Mouse (Mus musculus) telencephalon, adult 2 months (tissue): Measurements from ENCODE around the gene Slc18b1.
"Not testable (repeated sequence)": the region's sequence is repeated elsewhere in the genome, so short reads cannot be mapped to it uniquely, and the experiment has no call there.

Experiments
- DNase-seq: peaks from one replicate; pipeline ENCODE4 v3.0.0-alpha.2; 2011; ENCODE audit warnings: low read depth, low spot score

Slc18b1 gene

GRCm38 (mm10) chr10:23796551-23797503, at the start of gene Slc18b1:
Slc18b1 (plus strand) TSS chr10:23796986.
- DNase-seq = peak; percentile 26

- DNase-seq = no peak
These were observed 42.6 kb upstream of the Slc18b1 start for GRCm38 (mm10) chr10:23754166-23754565.

GRCm38 (mm10) chr10:23777288-23777945, 19.4 kb upstream of the Slc18b1 start:
- no peak for DNase-seq

- no peak for DNase-seq
These were observed 16.1 kb upstream of the Slc18b1 start for GRCm38 (mm10) chr10:23780539-23781275.

- DNase-seq = no peak
These were observed 14.7 kb upstream of the Slc18b1 start for GRCm38 (mm10) chr10:23781760-23782735.

- no peak for DNase-seq
These were observed 13.8 kb upstream of the Slc18b1 start for GRCm38 (mm10) chr10:23782855-23783492.

GRCm38 (mm10) chr10:23783493-23783884, 13.3 kb upstream of the Slc18b1 start:
- DNase-seq = no peak

GRCm38 (mm10) chr10:23784121-23784520, 12.7 kb upstream of the Slc18b1 start:
- no peak for DNase-seq

- DNase-seq = not testable (repeated sequence)
These were observed 11.2 kb upstream of the Slc18b1 start for GRCm38 (mm10) chr10:23785599-23785998.

GRCm38 (mm10) chr10:23786040-23786439, 10.7 kb upstream of the Slc18b1 start:
- DNase-seq = no peak

- not testable (repeated sequence) for DNase-seq
These were observed 10.2 kb upstream of the Slc18b1 start for GRCm38 (mm10) chr10:23786631-23787038.

- peak; percentile 98 for DNase-seq
These were observed 9.5 kb upstream of the Slc18b1 start, which contains the start of gene Rps12 for GRCm38 (mm10) chr10:23787062-23787821. Rps12 (minus strand) TSS chr10:23787275.

- DNase-seq = no peak
These were observed 8.7 kb upstream of the Slc18b1 start for GRCm38 (mm10) chr10:23788056-23788600.

- DNase-seq = no peak
These were observed 790 bp upstream of the Slc18b1 start for GRCm38 (mm10) chr10:23795871-23796520.

- no peak for DNase-seq
These were observed 820 bp downstream of the Slc18b1 start for GRCm38 (mm10) chr10:23797606-23798005.

- no peak for DNase-seq
These were observed 1.4 kb downstream of the Slc18b1 start for GRCm38 (mm10) chr10:23798142-23798541.

- DNase-seq = no peak
These were observed 3.1 kb downstream of the Slc18b1 start for GRCm38 (mm10) chr10:23799933-23800332.

GRCm38 (mm10) chr10:23802911-23803310, 6.1 kb downstream of the Slc18b1 start:
- DNase-seq = no peak

GRCm38 (mm10) chr10:23804665-23805064, 7.9 kb downstream of the Slc18b1 start:
- DNase-seq = no peak
